Mouse (Mus musculus) C2C12 (cell line): ENCODE results near the gene 4933405O20Rik.

Experiments used
- CTCF ChIP-seq: IDR thresholded peaks from one replicate; pipeline ENCODE4 v1.5.1; 2011; ENCODE audit not compliant: control insufficient read depth, insufficient read depth, insufficient read length
- USF1 ChIP-seq: IDR thresholded peaks from one replicate; pipeline ENCODE4 v1.6.1; 2011; ENCODE audit warnings: low read depth, mild to moderate bottlenecking, control low read depth, moderate library complexity

- TF ChIP-seq CTCF, result no peak
- no peak for TF ChIP-seq USF1
Observed at GRCm38 (mm10) chr7:50562708-50563107, 36.3 kb upstream of the 4933405O20Rik start.
